Mouse (Mus musculus): ENCODE results near the gene Sntg2.

Sntg2 gene

GRCm38 (mm10) chr12:30372933-30373501 lies at the start of gene Sntg2:
TSS of gene Sntg2 (minus strand) at chr12:30373375.
- DNase-seq (ENCODE audit: low read depth, low spot score): no peak

GRCm38 (mm10) chr12:30416547-30416946 lies 43.4 kb upstream of the Sntg2 start:
- no peak for DNase-seq (ENCODE audit: low read depth, low spot score)

- DNase-seq (ENCODE audit: low read depth, low spot score): no peak
Measured at GRCm38 (mm10) chr12:30415981-30416380, 42.8 kb upstream of the Sntg2 start.

GRCm38 (mm10) chr12:30402651-30403050 lies 29.5 kb upstream of the Sntg2 start:
- no peak for DNase-seq (ENCODE audit: low read depth, low spot score)

GRCm38 (mm10) chr12:30400531-30400930 lies 27.4 kb upstream of the Sntg2 start:
- DNase-seq (ENCODE audit: low read depth, low spot score): no peak

- DNase-seq (ENCODE audit: low read depth, low spot score): no peak
Measured at GRCm38 (mm10) chr12:30400114-30400513, 26.9 kb upstream of the Sntg2 start.

- DNase-seq (ENCODE audit: low read depth, low spot score): no peak
Measured at GRCm38 (mm10) chr12:30372293-30372692, 882 bp downstream of the Sntg2 start.

GRCm38 (mm10) chr12:30369786-30370185 lies 3.4 kb downstream of the Sntg2 start:
- DNase-seq (ENCODE audit: low read depth, low spot score): peak; percentile 73

- no peak for DNase-seq (ENCODE audit: low read depth, low spot score)
Measured at GRCm38 (mm10) chr12:30369141-30369540, 4.0 kb downstream of the Sntg2 start.

- no peak for DNase-seq (ENCODE audit: low read depth, low spot score)
Measured at GRCm38 (mm10) chr12:30362306-30362705, 10.9 kb downstream of the Sntg2 start.

- no peak for DNase-seq (ENCODE audit: low read depth, low spot score)
Measured at GRCm38 (mm10) chr12:30357666-30358065, 15.5 kb downstream of the Sntg2 start.

- DNase-seq (ENCODE audit: low read depth, low spot score): no peak
Measured at GRCm38 (mm10) chr12:30352393-30352792, 20.8 kb downstream of the Sntg2 start.

- no peak for DNase-seq (ENCODE audit: low read depth, low spot score)
Measured at GRCm38 (mm10) chr12:30348036-30348435, 25.1 kb downstream of the Sntg2 start.

GRCm38 (mm10) chr12:30347284-30347683 lies 25.9 kb downstream of the Sntg2 start:
- DNase-seq (ENCODE audit: low read depth, low spot score): no peak

GRCm38 (mm10) chr12:30344806-30345205 lies 28.4 kb downstream of the Sntg2 start:
- peak; percentile 5 for DNase-seq (ENCODE audit: low read depth, low spot score)

GRCm38 (mm10) chr12:30336301-30336700 lies 36.9 kb downstream of the Sntg2 start:
- DNase-seq (ENCODE audit: low read depth, low spot score): no peak

- no peak for DNase-seq (ENCODE audit: low read depth, low spot score)
Measured at GRCm38 (mm10) chr12:30334502-30334901, 38.7 kb downstream of the Sntg2 start.

GRCm38 (mm10) chr12:30317971-30318370 lies 55.2 kb downstream of the Sntg2 start:
- DNase-seq (ENCODE audit: low read depth, low spot score): peak; percentile 2

- no peak for DNase-seq (ENCODE audit: low read depth, low spot score)
Measured at GRCm38 (mm10) chr12:30313021-30313420, 60.2 kb downstream of the Sntg2 start.

- DNase-seq (ENCODE audit: low read depth, low spot score): no peak
Measured at GRCm38 (mm10) chr12:30308197-30308939, 64.8 kb downstream of the Sntg2 start.

GRCm38 (mm10) chr12:30292724-30293560 lies 80.2 kb downstream of the Sntg2 start:
- no peak for DNase-seq (ENCODE audit: low read depth, low spot score)

GRCm38 (mm10) chr12:30286888-30287573 lies 86.1 kb downstream of the Sntg2 start:
- no peak for DNase-seq (ENCODE audit: low read depth, low spot score)

All from 3T3-L1 (cell line).